Mouse (Mus musculus) ZHBTc4 (cell line): ENCODE results near the gene Agbl4.
A peak's percentile ranks its signal among the peaks of the same experiment; 100 is the strongest.

Source experiments
- DNase-seq: peaks from one replicate; pipeline ENCODE4 v3.0.0-alpha.2; 2011; ENCODE audit warnings: low read depth, low spot score

Gene Agbl4

GRCm38 (mm10) chr4:111666713-111667112, 1269.3 kb downstream of the Agbl4 start:
- DNase-seq: no peak

- no peak for DNase-seq
Observed at GRCm38 (mm10) chr4:111669369-111669768, 1271.9 kb downstream of the Agbl4 start.

DNA sequence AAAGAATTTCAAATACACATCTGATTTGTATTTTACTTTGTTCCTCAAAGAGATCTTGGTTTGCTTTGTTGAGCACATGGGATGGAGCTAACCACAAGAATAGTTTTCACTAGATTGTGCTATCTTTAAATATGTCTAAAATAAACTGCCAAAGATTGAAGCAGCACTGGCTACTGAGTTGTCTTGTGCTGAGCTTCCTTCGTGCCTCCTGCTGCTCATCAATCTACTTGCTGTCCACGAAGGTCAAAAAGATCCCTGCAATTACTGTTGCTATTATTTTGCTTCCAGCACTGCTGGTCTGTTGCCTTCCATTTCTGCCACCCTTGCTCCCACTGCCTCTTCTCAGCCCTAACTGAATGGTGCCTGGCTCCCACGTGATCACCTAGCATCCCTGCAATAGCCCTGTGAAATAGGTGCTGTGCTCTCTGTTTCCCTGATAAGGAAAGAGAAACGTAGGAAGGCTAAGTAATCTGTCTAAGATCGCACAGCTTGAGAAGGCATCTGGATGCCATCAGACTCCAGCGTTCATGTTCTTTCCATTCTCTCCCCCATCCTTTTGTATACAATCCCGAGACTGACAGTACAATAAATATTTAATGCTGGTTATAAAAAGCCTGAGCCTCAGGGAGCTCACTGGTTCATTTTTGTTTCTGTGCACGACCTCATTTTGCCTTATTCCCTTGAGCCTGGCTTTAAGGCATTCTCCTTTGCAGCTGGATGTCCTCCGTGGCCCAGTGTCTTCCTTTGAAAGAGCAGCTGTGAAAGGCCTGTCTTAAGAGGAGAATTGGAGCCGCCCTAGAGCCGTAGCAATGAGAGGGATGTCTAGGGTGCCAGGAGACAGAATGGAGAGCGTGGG, 1273.3 kb downstream of the Agbl4 start:
- no peak for DNase-seq

GRCm38 (mm10) chr4:111671440-111671839, 1274.0 kb downstream of the Agbl4 start:
- DNase-seq: no peak

DNA sequence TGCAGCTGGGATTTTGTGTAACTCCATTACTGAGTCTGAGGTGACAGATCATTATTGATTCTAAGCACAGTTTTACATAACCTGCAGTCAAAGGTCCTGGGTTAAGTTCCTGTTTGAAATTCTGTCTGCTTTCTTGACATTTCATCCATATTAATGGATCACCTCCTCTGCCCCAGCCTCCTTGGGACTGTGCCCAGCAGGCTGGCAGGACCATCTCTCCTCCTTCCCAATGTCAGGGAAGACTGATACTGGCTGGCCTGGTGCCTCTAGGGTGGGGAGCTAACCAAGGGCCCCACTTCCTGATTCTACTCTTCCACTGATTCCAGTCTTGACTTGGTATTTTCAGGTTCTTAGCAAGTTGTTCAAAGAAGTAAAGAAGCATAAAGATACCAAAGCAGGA, 1276.4 kb downstream of the Agbl4 start:
- no peak for DNase-seq

GRCm38 (mm10) chr4:111681926-111682325, 1284.5 kb downstream of the Agbl4 start:
- DNase-seq: no peak

DNA sequence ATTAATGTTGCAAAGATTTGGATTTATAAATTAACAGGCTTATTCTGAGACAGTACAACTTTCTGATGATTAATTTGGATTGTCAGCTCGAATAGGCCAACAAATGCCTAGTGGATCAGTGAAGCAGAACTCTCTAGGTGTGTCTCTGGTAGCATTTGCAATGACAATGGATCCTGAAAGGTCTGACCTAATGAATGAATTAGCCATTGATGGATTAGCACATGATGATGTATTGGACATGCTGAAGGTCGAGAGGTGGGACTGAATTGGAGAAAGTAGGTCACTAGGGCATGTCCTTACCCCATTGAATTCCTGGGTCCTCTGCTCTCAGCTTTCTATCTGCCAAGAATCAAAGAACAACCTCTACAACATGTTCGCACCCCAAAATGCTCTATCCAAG, 1285.3 kb downstream of the Agbl4 start:
- DNase-seq: peak; percentile 52

GRCm38 (mm10) chr4:111683843-111684242, 1286.4 kb downstream of the Agbl4 start:
- DNase-seq: no peak

DNA sequence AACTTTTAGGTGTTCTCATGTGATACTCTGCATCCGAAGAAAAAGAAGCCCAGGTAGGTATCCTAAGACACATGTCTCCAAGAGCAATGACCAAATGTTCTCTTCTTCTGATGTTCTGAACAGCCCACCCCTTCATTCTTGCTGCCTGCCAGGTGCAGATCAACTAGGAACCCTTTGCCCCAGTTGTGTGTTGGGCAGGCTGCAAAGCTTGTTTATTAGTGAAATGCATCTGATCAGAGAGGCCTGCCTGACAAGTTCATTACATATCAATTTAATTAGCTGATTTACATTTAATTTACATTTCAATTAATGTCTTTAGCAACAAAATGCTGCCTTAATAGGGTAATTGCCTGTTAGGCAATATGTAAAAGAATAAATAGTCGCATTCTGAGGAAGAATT, 1288.5 kb downstream of the Agbl4 start:
- no peak for DNase-seq

DNA sequence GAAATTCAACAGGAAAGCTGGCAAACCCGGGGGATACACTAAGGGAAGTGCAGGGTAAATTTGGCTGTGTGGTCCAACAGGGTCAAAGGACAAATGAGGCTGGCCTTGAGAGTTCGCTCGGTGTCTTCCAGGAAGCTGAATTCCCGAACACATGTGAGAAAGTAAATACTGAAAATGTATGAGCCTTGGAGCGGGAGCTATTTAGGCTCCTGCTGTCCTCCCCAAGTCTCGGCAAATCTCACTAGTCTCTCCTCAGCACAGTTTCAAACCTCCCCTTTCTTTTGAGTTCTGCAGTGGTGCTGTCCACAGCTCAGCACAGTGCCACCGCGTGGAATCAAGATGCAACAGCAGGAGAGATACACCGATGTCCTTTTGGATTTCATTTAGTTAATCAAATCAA, 1289.5 kb downstream of the Agbl4 start:
- peak; percentile 88 for DNase-seq

GRCm38 (mm10) chr4:111687613-111688012, 1290.2 kb downstream of the Agbl4 start:
- DNase-seq: peak; percentile 89

GRCm38 (mm10) chr4:111691057-111691543, 1293.6 kb downstream of the Agbl4 start:
- no peak for DNase-seq

DNA sequence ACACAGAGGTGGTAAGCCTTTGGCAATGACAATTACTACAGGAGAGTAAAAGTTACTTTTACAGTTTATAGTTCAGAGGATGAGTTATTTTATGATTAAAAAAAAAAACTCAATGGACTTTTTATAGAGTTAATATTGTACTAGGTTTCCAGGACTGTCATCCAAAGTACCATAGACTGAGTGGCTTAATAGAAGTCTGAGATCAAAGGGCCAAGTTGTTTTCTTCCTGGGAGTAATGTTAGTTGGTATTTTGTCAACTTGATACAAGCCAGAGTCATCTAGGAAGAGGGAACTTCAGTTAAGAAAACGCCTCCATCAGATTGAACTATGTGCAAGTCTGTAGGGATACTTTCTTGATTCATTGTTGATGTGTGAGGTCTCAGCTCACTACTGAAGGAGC, 1303.9 kb downstream of the Agbl4 start:
- no peak for DNase-seq

- no peak for DNase-seq
Observed at GRCm38 (mm10) chr4:111704126-111704525, 1306.7 kb downstream of the Agbl4 start.

GRCm38 (mm10) chr4:111704975-111705374, 1307.5 kb downstream of the Agbl4 start:
- no peak for DNase-seq
